Mouse (Mus musculus) lung, embryonic 14.5 days (tissue): Measurements from ENCODE around the gene Tigd3. TPM values are rescaled to one million over a fixed set of nuclear protein-coding genes. Genes with fewer than 3 reads are reported as not detected.

Experiments
- ATAC-seq: fragments of 200-750 bp; cut with Nextera tagmentation; 2 replicates; pipeline ENCODE4 v1.8.0; 2017; ENCODE audit warnings: mild to moderate bottlenecking, moderate TSS enrichment, moderate library complexity; ENCODE audit not compliant: insufficient read depth
- DNase-seq: peaks from one replicate; pipeline ENCODE4 v3.0.0-alpha.2; 2015
- H3K27ac ChIP-seq: fragments of 300-500 bp; sonication (generic); 2 replicates; pipeline ENCODE4 v1.5.1; 2014; ENCODE audit warnings: low read depth, mild to moderate bottlenecking, moderate library complexity
- H3K27me3 ChIP-seq: fragments of 300-500 bp; sonication (generic); 2 replicates; pipeline ENCODE4 v1.6.1; 2014; ENCODE audit warnings: low read length, control low read depth; ENCODE audit not compliant: insufficient read depth
- H3K36me3 ChIP-seq: fragments of 300-500 bp; sonication (generic); 2 replicates; pipeline ENCODE4 v1.6.1; 2014; ENCODE audit warnings: control low read depth; ENCODE audit not compliant: insufficient read depth
- H3K4me1 ChIP-seq: fragments of 300-500 bp; sonication (generic); 2 replicates; pipeline ENCODE4 v1.6.1; 2014; ENCODE audit warnings: antibody characterized with exemption, control low read depth; ENCODE audit not compliant: insufficient read depth
- H3K4me2 ChIP-seq: fragments of 300-500 bp; sonication (generic); 2 replicates; pipeline ENCODE4 v1.6.1; 2014; ENCODE audit warnings: mild to moderate bottlenecking
- H3K4me3 ChIP-seq: fragments of 300-500 bp; sonication (generic); 2 replicates; pipeline ENCODE4 v1.5.1; 2014; ENCODE audit warnings: low read depth, low read length
- H3K9ac ChIP-seq: fragments of 300-500 bp; sonication (generic); 2 replicates; pipeline ENCODE4 v1.6.1; 2014
- H3K9me3 ChIP-seq: fragments of 300-500 bp; sonication (generic); 2 replicates; pipeline ENCODE4 v1.6.1; 2016; ENCODE audit warnings: low read depth, low read length, control low read depth
- CTCF ChIP-seq: IDR thresholded peaks from 2 replicates; pipeline ENCODE4 v1.5.1; 2016; ENCODE audit warnings: antibody characterized with exemption, low read depth
- WGBS: fragments of 180-500 bp; shearing (Covaris S2); extraction: QIAGEN DNeasy Blood & Tissue Kit; methylation state at CpG from one replicate; pipeline ENCODE4 v1.1.7; 2014; 5-methylcytosine and 5-hydroxymethylcytosine counted together
- polyA plus RNA-seq: library from polyadenylated mRNA; unstranded; fragments of >200 nt; fragmentation: Nextera tagmentation; extraction: Ambion mirVana; gene quantifications from 2 replicates; pipeline ENCODE4 v1.2.1, GENCODE M21; 2014

Tigd3 gene
- polyA plus RNA-seq: 2.7 and 3.8 TPM in 2 replicates

DNA sequence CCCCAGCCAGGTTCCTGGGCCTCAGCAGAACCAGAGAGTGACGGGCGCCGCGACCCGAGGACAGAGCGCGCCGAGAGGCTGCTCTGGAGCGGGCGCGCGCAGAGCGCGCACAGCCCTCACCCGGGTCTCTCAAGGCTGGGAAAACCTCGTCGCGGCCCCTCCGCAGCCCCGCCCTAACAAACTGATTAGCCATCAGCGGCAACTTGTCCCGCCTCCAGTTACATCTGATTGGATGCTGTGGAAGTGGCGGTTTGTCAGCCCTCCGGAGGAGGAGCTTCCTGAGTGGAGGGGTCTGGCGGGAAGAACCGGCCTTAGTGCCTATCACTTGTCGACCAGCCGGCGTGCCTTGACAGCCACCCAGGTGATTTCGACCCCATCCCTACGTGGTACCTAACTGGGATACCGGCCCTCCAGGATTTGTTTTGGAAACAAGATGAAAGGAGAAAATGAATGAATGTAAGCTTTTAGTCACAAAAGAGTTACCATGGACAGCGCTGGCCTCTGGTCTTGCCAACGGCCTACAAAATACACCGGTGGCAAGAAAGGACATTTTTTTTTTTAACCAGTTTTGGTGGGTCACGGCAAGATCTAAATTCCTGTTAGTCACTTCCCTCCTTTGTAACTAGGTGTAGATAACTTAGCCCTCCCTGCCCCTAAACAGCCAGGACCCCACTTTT lies at the start of gene Tigd3:
Gene Tigd3, minus strand, starts transcription at position 148 of the 677 bp plus-strand sequence.
- H3K27ac ChIP-seq: peak within 1 kb of the TSS; percentile 30; the same call in 1 of the 2 replicates

GRCm38 (mm10) chr19:5943404-5943803 lies 49.5 kb upstream of the Tigd3 start:
- H3K4me3 ChIP-seq: no peak overlapping the region
- H3K4me2 ChIP-seq: no peak overlapping the region
- no peak for TF ChIP-seq CTCF
- H3K27me3 ChIP-seq: no peaks in the 10 kb centered on the region
- no peaks in the 10 kb centered on the region for H3K9me3 ChIP-seq
- H3K36me3 ChIP-seq: peaks cover 68% of the 10 kb centered on the region
- WGBS: 93% methylated on average over 15 of the region's 15 CpGs
- peaks cover 21% of the 10 kb centered on the region for H3K4me1 ChIP-seq
- DNase-seq (no peak), ATAC-seq (no peak)
- H3K9ac ChIP-seq: no peak overlapping the region
- H3K27ac ChIP-seq: no peak overlapping the region

More for the DNA sequence above, at the start of gene Tigd3:
- peak within 1 kb of the TSS; percentile 89 for H3K4me2 ChIP-seq
- ATAC-seq: peak; percentile 97
- H3K36me3 ChIP-seq: peaks cover 35% of the 10 kb centered on the region
- 0 out of 2 replicates have a peak, but pooled peaks cover 3% of the 10 kb centered on the region for H3K4me1 ChIP-seq
- 2% methylated on average over 36 of the region's 36 CpGs for WGBS
- peak within 1 kb of the TSS; percentile 63 for H3K4me3 ChIP-seq
- H3K9me3 ChIP-seq: no peaks in the 10 kb centered on the region
- TF ChIP-seq CTCF: no peak
- no peaks in the 10 kb centered on the region for H3K27me3 ChIP-seq
- peak; percentile 99 for DNase-seq
- H3K9ac ChIP-seq: peak within 1 kb of the TSS; percentile 75

DNA sequence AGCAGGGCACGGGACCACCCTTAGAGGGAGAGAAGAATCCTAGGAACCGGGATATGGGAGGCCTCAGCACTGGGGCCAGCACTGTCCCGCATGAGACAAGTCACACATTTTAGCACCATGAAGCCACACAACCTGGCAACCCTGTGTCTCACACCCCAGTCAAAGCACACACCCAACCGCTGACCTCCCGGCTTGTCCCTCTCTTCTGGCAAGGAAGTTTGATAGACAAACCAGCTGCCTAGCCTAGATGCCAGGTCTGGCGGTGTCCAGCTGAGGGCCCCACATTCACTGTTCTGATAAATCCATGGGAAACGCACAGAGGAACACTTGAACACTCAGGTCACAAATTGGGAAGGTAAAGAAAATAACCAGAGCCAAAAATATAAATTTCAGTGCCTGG lies 48.6 kb upstream of the Tigd3 start:
- H3K36me3 ChIP-seq: peaks cover 60% of the 10 kb centered on the region

GRCm38 (mm10) chr19:5940656-5941055 lies 46.7 kb upstream of the Tigd3 start:
- Histone ChIP-seq H3K9ac (no peak overlapping the region), H3K4me2 (no peak overlapping the region), H3K4me3 (no peak overlapping the region), H3K36me3 (peaks cover 46% of the 10 kb centered on the region), H3K9me3 (no peaks in the 10 kb centered on the region), H3K4me1 (peaks cover 35% of the 10 kb centered on the region), H3K27ac (peak overlapping the region; percentile 44; the same call in 1 of the 2 replicates), H3K27me3 (no peaks in the 10 kb centered on the region)
- TF ChIP-seq CTCF: no peak
- 91% methylated on average over 10 of the region's 10 CpGs for WGBS
- DNase-seq (no peak), ATAC-seq (no peak)

More for the DNA sequence above, 48.6 kb upstream of the Tigd3 start:
- WGBS: 82% methylated on average over 7 of the region's 7 CpGs
- DNase-seq: no peak
- Histone ChIP-seq H3K4me3 (no peak overlapping the region), H3K4me1 (peaks cover 29% of the 10 kb centered on the region), H3K27ac (no peak overlapping the region), H3K27me3 (no peaks in the 10 kb centered on the region), H3K4me2 (no peak overlapping the region), H3K9me3 (no peaks in the 10 kb centered on the region), H3K9ac (no peak overlapping the region)
- ATAC-seq: no peak
- no peak for TF ChIP-seq CTCF

DNA sequence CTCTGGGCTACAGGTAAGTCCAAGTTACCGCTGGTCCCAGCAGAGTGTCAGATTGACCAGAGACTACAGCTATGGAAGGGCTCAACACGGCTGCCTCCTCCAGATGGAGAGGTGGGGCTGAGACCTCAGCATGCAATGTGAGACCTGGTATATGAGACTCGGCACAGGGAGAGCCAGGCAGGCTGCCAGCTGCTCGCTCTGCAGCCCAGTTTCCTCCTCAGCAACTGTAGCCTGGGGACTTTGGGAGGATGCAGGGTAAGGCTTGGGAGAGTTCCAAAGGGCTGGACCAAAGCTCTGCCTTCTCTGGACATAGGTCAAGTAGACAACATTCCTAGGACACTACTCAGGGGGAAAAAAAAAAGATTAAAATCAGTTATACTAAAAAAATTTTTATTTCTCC lies 46.2 kb upstream of the Tigd3 start:
- Histone ChIP-seq H3K4me1 (peaks cover 34% of the 10 kb centered on the region), H3K4me3 (no peak overlapping the region), H3K9me3 (no peaks in the 10 kb centered on the region), H3K27me3 (no peaks in the 10 kb centered on the region), H3K4me2 (no peak overlapping the region), H3K36me3 (peaks cover 46% of the 10 kb centered on the region), H3K9ac (no peak overlapping the region), H3K27ac (no peak overlapping the region; the same call in 1 of the 2 replicates)
- ATAC-seq: peak; percentile 20; the same call in 1 of the 2 replicates
- peak; percentile 79 for DNase-seq
- WGBS: 41% methylated on average over 4 of the region's 4 CpGs
- TF ChIP-seq CTCF: no peak

DNA sequence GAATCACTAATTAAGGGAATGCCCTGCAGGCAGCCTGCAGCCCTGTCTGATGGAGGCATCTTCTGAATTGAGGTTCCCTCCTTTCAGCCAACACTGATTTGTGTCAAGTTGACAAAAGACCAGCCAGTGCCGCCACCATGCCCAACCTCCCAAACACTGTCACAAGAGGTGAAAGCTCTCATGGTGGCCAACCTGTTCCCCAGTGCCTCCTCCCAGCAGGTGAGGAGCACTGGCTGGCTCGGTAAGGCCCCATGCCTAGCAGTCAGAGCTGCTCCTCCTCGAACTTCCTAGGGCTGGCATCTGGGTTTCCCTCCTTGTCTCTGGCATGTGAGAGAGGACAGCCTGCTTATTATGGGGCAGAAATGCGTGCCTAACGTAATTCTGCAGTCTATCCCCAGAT lies 45.8 kb upstream of the Tigd3 start:
- no peak for DNase-seq
- TF ChIP-seq CTCF: no peak
- H3K9me3 ChIP-seq: no peaks in the 10 kb centered on the region
- no peak overlapping the region for H3K4me3 ChIP-seq
- no peak overlapping the region; the same call in 1 of the 2 replicates for H3K27ac ChIP-seq
- H3K27me3 ChIP-seq: no peaks in the 10 kb centered on the region
- peaks cover 46% of the 10 kb centered on the region for H3K36me3 ChIP-seq
- 79% methylated on average over 5 of the region's 5 CpGs for WGBS
- no peak for ATAC-seq
- H3K4me1 ChIP-seq: peaks cover 35% of the 10 kb centered on the region
- no peak overlapping the region for H3K4me2 ChIP-seq
- H3K9ac ChIP-seq: no peak overlapping the region

DNA sequence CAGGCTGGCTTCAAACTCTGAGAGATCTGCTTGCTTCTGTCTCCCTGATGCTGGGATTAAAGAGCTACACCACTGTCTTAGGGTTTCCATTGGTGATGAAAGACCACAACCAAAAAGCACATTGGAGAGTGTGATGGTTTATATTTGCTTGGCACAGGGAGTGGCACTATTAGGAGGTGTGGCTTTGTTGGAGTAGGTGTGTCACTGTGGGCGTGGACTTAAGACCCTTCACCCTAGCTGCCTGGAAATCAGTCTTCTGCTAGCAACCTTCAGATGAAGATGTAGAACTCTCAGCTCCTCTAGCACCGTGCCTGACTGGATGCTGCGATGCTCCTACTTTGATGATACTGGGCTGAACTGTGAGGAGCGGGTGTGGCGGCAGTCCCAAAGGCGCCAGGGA lies 44.6 kb upstream of the Tigd3 start:
- Histone ChIP-seq H3K4me2 (no peak overlapping the region), H3K9me3 (no peaks in the 10 kb centered on the region), H3K4me1 (peaks cover 28% of the 10 kb centered on the region), H3K9ac (no peak overlapping the region), H3K27me3 (no peaks in the 10 kb centered on the region), H3K4me3 (no peak overlapping the region), H3K27ac (no peak overlapping the region), H3K36me3 (peaks cover 35% of the 10 kb centered on the region)
- DNase-seq: no peak
- 90% methylated on average over 6 of the region's 6 CpGs for WGBS
- TF ChIP-seq CTCF: no peak
- ATAC-seq: no peak
